8 mouse cellular contexts compared by ENCODE assay signal in the genomic region with DNA sequence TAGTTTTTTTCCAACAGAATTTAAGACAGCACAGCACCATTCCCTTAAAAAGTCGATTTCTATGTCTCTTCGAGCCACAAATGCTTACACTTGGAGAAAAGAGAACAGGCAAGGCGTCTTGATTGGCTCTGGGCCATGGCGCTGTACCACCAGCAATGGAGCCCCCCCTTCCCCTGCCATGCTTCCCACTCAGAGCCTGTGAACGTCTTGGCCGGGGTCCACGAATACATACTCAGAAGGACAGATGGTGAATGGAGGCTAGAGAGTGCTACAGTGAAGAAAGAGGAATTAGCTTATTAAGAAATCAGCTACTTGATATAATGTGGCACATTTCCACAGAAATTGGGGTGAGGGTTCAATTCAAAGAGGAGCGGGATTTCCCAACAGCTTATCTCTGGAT. TPM values are rescaled to one million over a fixed set of nuclear protein-coding genes. Genes with fewer than 3 reads are reported as not detected.
A peak's percentile ranks its signal among the peaks of the same experiment; 100 is the strongest.
DNase-seq lines count a peak whose midpoint lies in the region; ATAC-seq lines count a peak whose summit lies in the region.

No protein-coding gene starts in this region.

- no peaks in the 10 kb centered on the region for H3K27me3 ChIP-seq in neural tube, embryonic 13.5 days
- no peaks in the 10 kb centered on the region for H3K27me3 ChIP-seq in forebrain, embryonic 16.5 days (replicated peaks; ENCODE audit: control insufficient read depth, insufficient read depth, low read length)

- no peak overlapping the region for H3K9ac ChIP-seq in neural tube, embryonic 13.5 days
- no peak overlapping the region for H3K9ac ChIP-seq in forebrain, embryonic 16.5 days (replicated peaks; ENCODE audit: low read depth, low read length)

- H3K9me3 ChIP-seq in neural tube, embryonic 13.5 days = no peaks in the 10 kb centered on the region
- no peaks in the 10 kb centered on the region for H3K9me3 ChIP-seq in forebrain, embryonic 16.5 days (ENCODE audit: control insufficient read depth, low read length)

- no peaks in the 10 kb centered on the region for H3K36me3 ChIP-seq in neural tube, embryonic 13.5 days
- no peaks in the 10 kb centered on the region for H3K36me3 ChIP-seq in forebrain, embryonic 16.5 days (ENCODE audit: control insufficient read depth, insufficient read depth)

- no peak for ATAC-seq in neural tube, embryonic 13.5 days (ENCODE audit: low read depth)
- ATAC-seq in forebrain, embryonic 16.5 days = peak; percentile 90
- no peak for ATAC-seq in CD4-positive, CD25-positive, alpha-beta regulatory T cell, adult 4 months

- no peak for DNase-seq in neural tube, embryonic 10.5 days (ENCODE audit: extremely low spot score, low spot score)
- peak; percentile 41 to 88 for DNase-seq in left cerebral cortex, adult 8-10 months (ENCODE audit: low spot score in 2 of 2)
- peak; percentile 95 to 97 for DNase-seq in right cerebral cortex, postnatal 10 days (ENCODE audit: low spot score in 2 of 2)
- no peak for DNase-seq in adrenal gland, postnatal 25 days
- DNase-seq in Muller cell, postnatal 12 days (ENCODE audit: inconsistent ontology term) = no peak

- 0 out of 2 replicates have a peak overlapping the region, but pooled peaks have one; percentile 10 for H3K27ac ChIP-seq in neural tube, embryonic 13.5 days (replicated peaks)
- peak overlapping the region; percentile 95 for H3K27ac ChIP-seq in forebrain, embryonic 16.5 days (ENCODE audit: low read length)

- no peak overlapping the region for H3K4me2 ChIP-seq in neural tube, embryonic 13.5 days
- H3K4me2 ChIP-seq in forebrain, embryonic 16.5 days (ENCODE audit: low read length) = peak overlapping the region; percentile 27

- 66% methylated on average over 8 of the region's 8 CpGs for WGBS in neural tube, embryonic 13.5 days
- 16% methylated on average over 8 of the region's 8 CpGs for WGBS in forebrain, embryonic 16.5 days

- H3K4me3 ChIP-seq in neural tube, embryonic 13.5 days = no peak overlapping the region
- H3K4me3 ChIP-seq in forebrain, embryonic 16.5 days (replicated peaks; ENCODE audit: low read length) = no peak overlapping the region

- H3K4me1 ChIP-seq in neural tube, embryonic 13.5 days (replicated peaks) = peaks cover 32% of the 10 kb centered on the region
- peaks cover 42% of the 10 kb centered on the region for H3K4me1 ChIP-seq in forebrain, embryonic 16.5 days (replicated peaks; ENCODE audit: control insufficient read depth, insufficient read depth, low read length)

RNA-seq across cellular contexts. Expression of a gene that starts 41.6 kb away (rescaled TPM):
- 26.7 and 28.5 TPM in 2 replicates for polyA plus RNA-seq in neural tube, embryonic 13.5 days (2015; fragmentation: Nextera tagmentation; extraction: Ambion mirVana)
- polyA plus RNA-seq in forebrain, embryonic 16.5 days (2015; fragmentation: Nextera tagmentation; extraction: Ambion mirVana) = 34.6 and 35.2 TPM in 2 replicates
- total RNA-seq in left cerebral cortex, adult 8-10 months (2022) = 10 to 100 TPM; 38.0 to 42.7 (median 40.8) TPM
- polyA plus RNA-seq in CD4-positive, CD25-positive, alpha-beta regulatory T cell, adult 4 months (2017; shearing (Covaris generic)) = not detected
- 3.1 and 3.7 TPM in 2 replicates for total RNA-seq in adrenal gland, postnatal 25 days (2021)

Comparison
In these comparisons a context has a peak if more than half of its experiments do, and no peak if none do; other contexts are left out.
1. DNase-seq: peak in left cerebral cortex, adult 8-10 months (2 of 2) and right cerebral cortex, postnatal 10 days (2 of 2); none in neural tube, embryonic 10.5 days (single experiment), adrenal gland, postnatal 25 days (single experiment) and Muller cell, postnatal 12 days (single experiment).
2. RNA of a gene that starts 41.6 kb away (polyA plus RNA-seq): 34.6 to 35.2 TPM in forebrain, embryonic 16.5 days and 26.7 to 28.5 TPM in neural tube, embryonic 13.5 days; not detected in CD4-positive, CD25-positive, alpha-beta regulatory T cell, adult 4 months; every median in the first group is over 10 times any median in the second.